Mouse (Mus musculus) midbrain, postnatal 0 days (tissue): Measurements from ENCODE around the gene Mmaa. TPM values are rescaled to one million over a fixed set of nuclear protein-coding genes. Genes with fewer than 3 reads are reported as not detected.

Experiments used
- ATAC-seq: fragments of 200-750 bp; cut with Nextera tagmentation; 2 replicates; pipeline ENCODE4 v1.8.0; 2017; ENCODE audit warnings: moderate number of reproducible peaks, mild to moderate bottlenecking, moderate TSS enrichment, moderate library complexity; ENCODE audit not compliant: low FRiP score
- DNase-seq: peaks from one replicate; pipeline ENCODE4 v3.0.0-alpha.2; 2015; ENCODE audit warnings: low spot score
- H3K27ac ChIP-seq: fragments of 300-500 bp; sonication (generic); 2 replicates; pipeline ENCODE4 v1.5.1; 2014; ENCODE audit warnings: low read depth, mild to moderate bottlenecking, low read length, mixed read lengths
- H3K27me3 ChIP-seq: fragments of 300-500 bp; sonication (generic); 2 replicates; pipeline ENCODE4 v1.6.1; 2014; ENCODE audit warnings: low read length, control low read depth, mixed read lengths; ENCODE audit not compliant: insufficient read depth
- H3K36me3 ChIP-seq: fragments of 300-500 bp; sonication (generic); 2 replicates; pipeline ENCODE4 v1.6.1; 2014; ENCODE audit warnings: low read length, control low read depth, mixed read lengths; ENCODE audit not compliant: insufficient read depth
- H3K4me1 ChIP-seq: fragments of 300-500 bp; sonication (generic); 2 replicates; pipeline ENCODE4 v1.6.1; 2014; ENCODE audit warnings: mild to moderate bottlenecking, control low read depth, antibody characterized with exemption, low read length, mixed read lengths; ENCODE audit not compliant: insufficient read depth
- H3K4me2 ChIP-seq: fragments of 300-500 bp; sonication (generic); 2 replicates; pipeline ENCODE4 v1.6.1; 2014; ENCODE audit warnings: low read depth, mild to moderate bottlenecking, low read length, mixed read lengths; ENCODE audit not compliant: poor library complexity, severe bottlenecking
- H3K4me3 ChIP-seq: fragments of 300-500 bp; sonication (generic); 2 replicates; pipeline ENCODE4 v1.5.1; 2014; ENCODE audit warnings: low read depth, mild to moderate bottlenecking, low read length, moderate library complexity
- H3K9ac ChIP-seq: fragments of 300-500 bp; sonication (generic); replicated peaks from 2 replicates; pipeline ENCODE4 v1.6.1; 2014; ENCODE audit warnings: mild to moderate bottlenecking, low read length, moderate library complexity, mixed read lengths; ENCODE audit not compliant: poor library complexity, severe bottlenecking
- H3K9me3 ChIP-seq: fragments of 300-500 bp; sonication (generic); 2 replicates; pipeline ENCODE4 v1.6.1; 2016; ENCODE audit warnings: low read length, control low read depth
- CTCF ChIP-seq: IDR thresholded peaks from 2 replicates; pipeline ENCODE4 v1.5.1; 2016; ENCODE audit warnings: antibody characterized with exemption, mild to moderate bottlenecking
- WGBS: fragments of 180-500 bp; shearing (Covaris S2); extraction: QIAGEN DNeasy Blood & Tissue Kit; methylation state at CpG from one replicate; pipeline ENCODE4 v1.1.7; 2014; 5-methylcytosine and 5-hydroxymethylcytosine counted together
- polyA plus RNA-seq: library from polyadenylated mRNA; unstranded; fragments of >200 nt; fragmentation: Nextera tagmentation; extraction: Ambion mirVana; gene quantifications from 2 replicates; pipeline ENCODE4 v1.2.1, GENCODE M21; 2015
- total RNA-seq: library from RNA; depleted of rRNA; stranded (reverse); fragments of >200 nt; gene quantifications from 2 replicates; pipeline ENCODE4 v1.2.3, GENCODE M21; 2014

Mmaa gene
- total and polyA plus RNA-seq, 2 experiments from 2014 or later: 11.8 to 14.2 TPM

- no peak overlapping the region for H3K27ac ChIP-seq
Observed at GRCm38 (mm10) chr8:79243422-79243821, 51.3 kb downstream of the Mmaa start.

GRCm38 (mm10) chr8:79239996-79240395, 54.7 kb downstream of the Mmaa start:
- Histone ChIP-seq H3K9ac (no peak overlapping the region), H3K4me3 (no peak overlapping the region), H3K9me3 (no peaks in the 10 kb centered on the region), H3K4me1 (no peaks in the 10 kb centered on the region), H3K4me2 (no peak overlapping the region), H3K27me3 (no peaks in the 10 kb centered on the region), H3K36me3 (no peaks in the 10 kb centered on the region), H3K27ac (no peak overlapping the region)
- WGBS: 84% methylated on average over 7 of the region's 7 CpGs
- TF ChIP-seq CTCF: no peak
- DNase-seq (no peak), ATAC-seq (no peak)

More at GRCm38 (mm10) chr8:79243422-79243821, 51.3 kb downstream of the Mmaa start:
- 86% methylated on average over 2 of the region's 2 CpGs for WGBS
- no peaks in the 10 kb centered on the region for H3K9me3 ChIP-seq
- H3K4me3 ChIP-seq: no peak overlapping the region
- H3K27me3 ChIP-seq: no peaks in the 10 kb centered on the region
- no peaks in the 10 kb centered on the region for H3K4me1 ChIP-seq
- TF ChIP-seq CTCF: no peak
- ATAC-seq: no peak
- H3K4me2 ChIP-seq: no peak overlapping the region
- H3K9ac ChIP-seq: no peak overlapping the region
- no peaks in the 10 kb centered on the region for H3K36me3 ChIP-seq
- no peak for DNase-seq

- no peaks in the 10 kb centered on the region for H3K27me3 ChIP-seq
- whole genome bisulfite sequencing: 78% methylated on average over 3 of the region's 3 CpGs
- no peak for ATAC-seq
Observed at GRCm38 (mm10) chr8:79239320-79239719, 55.4 kb downstream of the Mmaa start.

GRCm38 (mm10) chr8:79229266-79229888, 65.4 kb downstream of the Mmaa start:
- 85% methylated on average over 8 of the region's 8 CpGs for WGBS
- no peak for ATAC-seq
- no peaks in the 10 kb centered on the region for H3K36me3 ChIP-seq
- H3K27ac ChIP-seq: no peak overlapping the region
- H3K4me1 ChIP-seq: no peaks in the 10 kb centered on the region
- no peak overlapping the region for H3K4me2 ChIP-seq
- no peaks in the 10 kb centered on the region for H3K27me3 ChIP-seq
- H3K9me3 ChIP-seq: no peaks in the 10 kb centered on the region
- no peak for DNase-seq
- TF ChIP-seq CTCF: no peak
- H3K4me3 ChIP-seq: no peak overlapping the region
- no peak overlapping the region for H3K9ac ChIP-seq

More at GRCm38 (mm10) chr8:79239320-79239719, 55.4 kb downstream of the Mmaa start:
- Histone ChIP-seq H3K36me3 (no peaks in the 10 kb centered on the region), H3K4me3 (no peak overlapping the region), H3K9me3 (no peaks in the 10 kb centered on the region), H3K4me1 (no peaks in the 10 kb centered on the region), H3K9ac (no peak overlapping the region), H3K4me2 (no peak overlapping the region), H3K27ac (no peak overlapping the region)
- TF ChIP-seq CTCF: no peak
- no peak for DNase-seq

- Histone ChIP-seq H3K4me2 (no peak overlapping the region), H3K36me3 (no peaks in the 10 kb centered on the region), H3K9me3 (no peaks in the 10 kb centered on the region), H3K9ac (no peak overlapping the region), H3K27ac (no peak overlapping the region), H3K4me3 (no peak overlapping the region), H3K4me1 (no peaks in the 10 kb centered on the region), H3K27me3 (no peaks in the 10 kb centered on the region)
- DNase-seq (no peak), ATAC-seq (no peak)
- TF ChIP-seq CTCF: no peak
- WGBS: 96% methylated on average over 3 of the region's 3 CpGs
Observed at GRCm38 (mm10) chr8:79227916-79228315, 66.8 kb downstream of the Mmaa start.

- no peaks in the 10 kb centered on the region for H3K27me3 ChIP-seq
- no peaks in the 10 kb centered on the region for H3K36me3 ChIP-seq
- no peak overlapping the region for H3K4me2 ChIP-seq
- no peaks in the 10 kb centered on the region for H3K4me1 ChIP-seq
- no peak overlapping the region for H3K9ac ChIP-seq
- no peak for TF ChIP-seq CTCF
- no peak for DNase-seq
- ATAC-seq: no peak
- no peaks in the 10 kb centered on the region for H3K9me3 ChIP-seq
- WGBS: 81% methylated on average over 4 of the region's 4 CpGs
- no peak overlapping the region for H3K27ac ChIP-seq
- H3K4me3 ChIP-seq: no peak overlapping the region
Observed at GRCm38 (mm10) chr8:79227194-79227593, 67.5 kb downstream of the Mmaa start.
